Mouse (Mus musculus) hindbrain, embryonic 13.5 days (tissue): ENCODE measurements around the gene Foxn4. TPM values are rescaled to one million over a fixed set of nuclear protein-coding genes. Genes with fewer than 3 reads are reported as not detected.
A peak's percentile ranks its signal among the peaks of the same experiment; 100 is the strongest.

Experiments used
- ATAC-seq: fragments of 200-750 bp; cut with Nextera tagmentation; 2 replicates; pipeline ENCODE4 v1.8.0; 2017; ENCODE audit warnings: moderate TSS enrichment; ENCODE audit not compliant: low FRiP score
- H3K27ac ChIP-seq: fragments of 300-500 bp; sonication (generic); 2 replicates; pipeline ENCODE4 v1.5.1; 2015; ENCODE audit warnings: inconsistent platforms, mild to moderate bottlenecking, moderate library complexity
- H3K27me3 ChIP-seq: fragments of 300-500 bp; sonication (generic); 2 replicates; pipeline ENCODE4 v1.6.1; 2015; ENCODE audit warnings: mild to moderate bottlenecking, inconsistent platforms
- H3K36me3 ChIP-seq: fragments of 300-500 bp; sonication (generic); 2 replicates; pipeline ENCODE4 v1.6.1; 2015; ENCODE audit warnings: mild to moderate bottlenecking, inconsistent platforms
- H3K4me1 ChIP-seq: fragments of 300-500 bp; sonication (generic); replicated peaks from 2 replicates; pipeline ENCODE4 v1.6.1; 2015; ENCODE audit warnings: inconsistent platforms
- H3K4me2 ChIP-seq: fragments of 300-500 bp; sonication (generic); 2 replicates; pipeline ENCODE4 v1.6.1; 2015; ENCODE audit warnings: inconsistent platforms, mild to moderate bottlenecking, moderate library complexity
- H3K4me3 ChIP-seq: fragments of 300-500 bp; sonication (generic); 2 replicates; pipeline ENCODE4 v1.5.1; 2015; ENCODE audit warnings: mild to moderate bottlenecking, inconsistent platforms
- H3K9ac ChIP-seq: fragments of 300-500 bp; sonication (generic); 2 replicates; pipeline ENCODE4 v1.6.1; 2015; ENCODE audit warnings: mild to moderate bottlenecking, inconsistent platforms
- H3K9me3 ChIP-seq: fragments of 300-500 bp; sonication (generic); 2 replicates; pipeline ENCODE4 v1.6.1; 2016; ENCODE audit warnings: inconsistent platforms
- WGBS: fragments of 180-500 bp; shearing (Covaris S2); methylation state at CpG from one replicate; pipeline ENCODE4 v1.1.7; 2015; 5-methylcytosine and 5-hydroxymethylcytosine counted together
- polyA plus RNA-seq: library from polyadenylated mRNA; unstranded; fragments of >200 nt; fragmentation: Nextera tagmentation; extraction: Ambion mirVana; gene quantifications from 2 replicates; pipeline ENCODE4 v1.2.1, GENCODE M21; 2015

Foxn4 gene
- polyA plus RNA-seq = 1.0 and 2.9 TPM in 2 replicates

DNA sequence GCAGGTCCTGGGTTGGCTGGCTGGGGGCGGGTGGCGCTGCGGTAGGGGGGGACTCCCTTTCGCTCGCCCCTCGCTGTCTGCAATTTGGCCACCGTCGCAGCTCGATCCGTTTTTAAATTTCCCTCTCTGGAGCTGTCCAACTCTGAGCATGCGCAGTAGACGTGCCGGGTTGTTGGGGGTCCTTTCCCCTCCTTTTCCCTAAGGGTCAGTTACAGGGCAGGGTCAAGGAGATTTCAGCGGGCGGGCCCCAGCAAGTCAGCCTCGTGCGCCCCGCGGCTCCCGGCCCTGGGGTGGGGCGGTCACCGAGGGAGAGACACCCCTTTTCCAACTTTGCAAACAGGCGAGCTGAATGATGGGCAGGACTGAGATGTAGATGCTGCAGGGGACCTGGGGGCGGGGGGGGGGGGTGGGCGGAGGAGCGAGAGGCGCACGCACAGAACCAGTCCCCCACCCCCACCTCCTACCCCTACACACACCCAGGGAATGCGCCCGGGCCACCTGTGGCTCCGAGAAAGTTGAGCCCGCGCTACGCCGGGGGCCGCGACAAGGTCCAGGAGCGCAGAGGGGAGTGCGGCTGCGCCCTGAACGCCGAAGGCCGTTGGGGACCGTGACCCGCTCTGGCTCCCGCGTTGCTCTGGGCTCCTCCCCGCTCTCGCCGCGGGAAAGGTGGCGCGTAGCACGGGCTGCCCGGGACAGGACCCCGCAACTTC lies at the start of gene Foxn4:
Gene Foxn4 (minus strand): TSS at position 115 of the 710 bp plus-strand sequence.
- H3K9me3 ChIP-seq = no peaks in the 10 kb centered on the region
- 1% methylated on average over 40 of the region's 56 CpGs for WGBS
- ATAC-seq = 0 out of 2 replicates have a peak, but pooled peaks have one; percentile 36
- no peaks in the 10 kb centered on the region for H3K36me3 ChIP-seq
- no peak within 1 kb of the TSS for H3K27ac ChIP-seq
- H3K27me3 ChIP-seq = peaks cover 99% of the 10 kb centered on the region
- H3K4me3 ChIP-seq = peak within 1 kb of the TSS; percentile 38
- H3K4me1 ChIP-seq = peaks cover 47% of the 10 kb centered on the region
- H3K9ac ChIP-seq = peak within 1 kb of the TSS; percentile 29; the same call in 1 of the 2 replicates
- H3K4me2 ChIP-seq = peak within 1 kb of the TSS; percentile 64

- Histone ChIP-seq H3K4me1 (peaks cover 8% of the 10 kb centered on the region; the same call in 1 of the 2 replicates), H3K9me3 (no peaks in the 10 kb centered on the region), H3K27ac (no peak overlapping the region), H3K36me3 (no peaks in the 10 kb centered on the region), H3K4me3 (no peak overlapping the region), H3K4me2 (no peak overlapping the region), H3K9ac (no peak overlapping the region), H3K27me3 (peaks cover 18% of the 10 kb centered on the region; the same call in 1 of the 2 replicates)
- ATAC-seq = no peak
- WGBS = 58% methylated on average over 25 of the region's 25 CpGs
These were observed 49.6 kb upstream of the Foxn4 start for GRCm38 (mm10) chr5:114323105-114323790.

DNA sequence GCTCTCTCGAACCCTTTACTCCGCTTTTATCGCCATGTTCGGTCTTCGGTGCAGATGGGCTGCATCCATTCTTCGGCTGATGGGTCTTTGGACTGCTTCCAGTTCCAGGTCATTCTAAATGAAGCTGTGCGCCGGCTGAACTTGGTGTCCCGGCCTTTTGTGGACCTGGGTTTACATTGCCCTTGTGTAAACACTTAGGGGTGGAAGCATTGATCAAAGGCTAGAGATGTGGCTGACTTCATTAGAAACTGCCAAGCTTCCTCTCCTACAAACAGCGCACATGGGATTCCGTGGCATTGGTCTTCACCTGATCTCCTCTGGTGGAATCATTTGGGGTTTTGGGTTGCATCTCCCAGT lies 36.1 kb upstream of the Foxn4 start:
- Histone ChIP-seq H3K27me3 (peaks cover 69% of the 10 kb centered on the region), H3K27ac (no peak overlapping the region), H3K36me3 (no peaks in the 10 kb centered on the region), H3K9me3 (no peaks in the 10 kb centered on the region), H3K4me3 (no peak overlapping the region), H3K9ac (no peak overlapping the region), H3K4me2 (peak overlapping the region; percentile 13; the same call in 1 of the 2 replicates), H3K4me1 (peaks cover 5% of the 10 kb centered on the region; the same call in 1 of the 2 replicates)
- 51% methylated on average over 11 of the region's 11 CpGs for WGBS
- ATAC-seq = no peak

DNA sequence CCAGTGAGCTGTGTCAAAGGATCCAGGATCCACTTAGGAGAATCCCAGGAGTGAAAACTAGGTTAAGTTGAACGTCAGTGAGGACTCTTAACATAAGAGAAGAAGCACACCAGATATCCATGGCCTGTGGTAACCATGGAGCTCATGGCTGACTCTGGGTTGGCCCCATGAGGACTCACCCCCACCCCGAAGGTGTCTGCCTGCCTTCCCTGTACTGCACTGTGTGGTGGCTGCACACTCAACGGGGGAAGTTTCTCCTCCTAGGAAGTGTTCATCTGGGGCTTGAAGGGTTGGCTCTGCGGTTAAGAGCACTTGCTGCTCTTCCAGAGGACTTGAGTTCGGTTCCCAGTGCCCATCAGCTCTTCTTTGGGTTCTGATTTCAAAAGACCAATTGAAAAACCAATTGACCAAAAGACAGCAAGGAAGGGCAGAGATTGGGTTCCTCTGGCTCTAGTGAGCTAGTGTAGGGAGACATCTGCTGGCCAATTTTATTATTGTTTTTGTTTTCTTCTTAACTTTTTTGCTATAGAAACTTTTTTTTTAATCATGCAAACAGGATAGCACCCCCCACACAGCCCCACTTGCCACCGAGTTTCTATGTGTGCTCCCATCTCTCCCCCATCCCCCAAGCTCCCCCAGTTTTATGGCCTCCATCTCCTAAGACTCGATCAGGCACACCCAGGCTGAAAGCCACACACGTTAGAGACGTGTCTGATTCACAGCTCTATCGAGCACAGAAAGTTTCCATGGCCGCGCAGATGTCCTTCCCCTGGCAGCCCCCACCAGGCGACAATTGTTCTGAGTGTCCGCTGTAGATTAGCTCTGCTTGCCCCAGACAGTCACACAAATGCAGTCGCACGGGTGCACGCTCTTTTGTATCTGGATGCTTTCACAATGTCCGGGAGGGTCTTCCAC lies 35.4 kb upstream of the Foxn4 start:
- Histone ChIP-seq H3K4me1 (0 out of 2 replicates have a peak, but pooled peaks cover 5% of the 10 kb centered on the region), H3K27ac (no peak overlapping the region), H3K9ac (no peak overlapping the region), H3K9me3 (no peaks in the 10 kb centered on the region), H3K4me2 (peak overlapping the region; percentile 13; the same call in 1 of the 2 replicates), H3K36me3 (no peaks in the 10 kb centered on the region), H3K27me3 (peaks cover 76% of the 10 kb centered on the region), H3K4me3 (no peak overlapping the region)
- whole genome bisulfite sequencing = 42% methylated on average over 18 of the region's 18 CpGs
- ATAC-seq = no peak; the same call in 1 of the 2 replicates

DNA sequence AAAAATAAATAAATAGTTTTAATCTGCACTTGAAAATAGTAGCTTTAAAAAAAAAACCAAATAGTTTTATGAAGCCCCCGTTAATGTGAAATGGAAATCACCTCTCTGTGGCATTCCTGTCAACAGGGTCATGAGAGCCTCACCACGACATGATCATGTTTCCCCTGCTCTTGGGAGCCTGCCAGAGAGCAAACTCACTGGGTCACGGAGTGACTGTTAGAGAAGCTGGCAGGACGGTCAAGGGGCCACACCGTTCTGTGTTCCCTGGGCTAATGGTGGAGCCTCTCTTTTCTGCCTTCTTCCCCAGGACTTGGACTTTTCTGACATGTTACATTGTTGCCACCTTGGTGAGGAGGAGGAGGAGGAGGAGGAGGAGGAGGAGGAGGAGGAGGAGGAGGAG lies 32.9 kb upstream of the Foxn4 start:
- Histone ChIP-seq H3K4me2 (no peak overlapping the region), H3K4me3 (no peak overlapping the region), H3K9me3 (no peaks in the 10 kb centered on the region), H3K4me1 (0 out of 2 replicates have a peak, but pooled peaks cover 5% of the 10 kb centered on the region), H3K36me3 (no peaks in the 10 kb centered on the region), H3K27ac (no peak overlapping the region), H3K27me3 (peaks cover 88% of the 10 kb centered on the region), H3K9ac (no peak overlapping the region)
- no peak for ATAC-seq
- WGBS = 69% methylated on average over 5 of the region's 5 CpGs

DNA sequence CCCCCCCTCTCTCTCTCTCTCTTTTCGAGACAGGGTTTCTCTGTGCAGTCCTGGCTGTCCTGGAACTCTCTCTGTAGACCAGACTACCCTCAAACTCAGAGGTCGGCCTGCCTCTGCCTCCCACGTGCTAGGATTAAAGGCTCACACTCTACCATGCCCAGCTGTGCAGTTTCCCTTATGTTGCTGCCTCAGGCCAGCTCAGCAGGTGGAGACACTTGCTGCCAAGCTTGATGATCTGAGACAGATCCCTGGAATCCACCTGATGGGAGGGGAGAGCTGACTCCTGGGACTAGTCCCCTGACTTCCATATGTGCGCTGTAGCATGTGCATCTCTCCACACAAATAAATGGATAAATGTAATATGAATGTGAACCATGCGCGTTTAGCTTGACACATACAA lies 29.6 kb upstream of the Foxn4 start:
- H3K27me3 ChIP-seq = peaks cover 76% of the 10 kb centered on the region
- no peak overlapping the region for H3K27ac ChIP-seq
- no peak overlapping the region for H3K4me2 ChIP-seq
- 75% methylated on average over 6 of the region's 6 CpGs for WGBS
- no peak for ATAC-seq
- no peaks in the 10 kb centered on the region for H3K36me3 ChIP-seq
- no peaks in the 10 kb centered on the region for H3K9me3 ChIP-seq
- H3K4me1 ChIP-seq = peaks cover 21% of the 10 kb centered on the region
- H3K9ac ChIP-seq = no peak overlapping the region
- no peak overlapping the region for H3K4me3 ChIP-seq

DNA sequence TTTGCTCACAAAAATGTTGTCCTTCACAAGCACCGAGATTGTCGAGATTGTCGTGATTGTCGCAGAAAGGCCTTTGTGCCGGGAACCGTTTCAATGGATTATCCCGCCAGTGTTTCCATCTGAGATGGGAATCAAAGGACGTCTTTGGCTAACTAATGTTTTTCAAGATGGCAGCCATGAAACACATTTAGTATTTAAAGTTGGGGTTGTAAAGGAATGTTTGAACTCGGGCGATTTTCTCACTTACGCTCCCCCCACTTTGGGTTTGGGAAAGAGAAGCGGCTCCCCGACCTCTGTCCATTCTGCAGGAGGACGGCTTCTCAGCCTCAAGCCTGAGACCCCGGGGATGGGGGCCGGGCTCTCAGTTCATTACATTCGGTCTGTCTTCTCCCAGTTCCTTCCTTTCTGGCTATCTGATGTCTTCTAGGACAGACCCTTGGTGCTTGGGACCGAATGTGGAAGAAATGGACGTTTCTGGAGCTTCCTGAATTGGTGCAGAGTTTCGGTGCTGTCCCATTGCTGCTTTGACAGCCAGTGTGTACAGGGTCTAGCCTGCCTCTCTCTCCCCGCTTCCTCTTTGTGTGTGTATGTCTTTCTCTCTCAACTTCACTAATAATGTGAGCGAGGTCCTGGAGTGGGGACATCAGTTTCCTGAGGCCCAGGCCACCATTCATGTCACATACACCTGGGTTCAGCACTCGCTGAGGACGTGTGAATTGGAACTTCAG lies 26.4 kb upstream of the Foxn4 start:
- H3K4me1 ChIP-seq = peaks cover 40% of the 10 kb centered on the region
- H3K4me2 ChIP-seq = no peak overlapping the region
- WGBS = 43% methylated on average over 24 of the region's 24 CpGs

DNA sequence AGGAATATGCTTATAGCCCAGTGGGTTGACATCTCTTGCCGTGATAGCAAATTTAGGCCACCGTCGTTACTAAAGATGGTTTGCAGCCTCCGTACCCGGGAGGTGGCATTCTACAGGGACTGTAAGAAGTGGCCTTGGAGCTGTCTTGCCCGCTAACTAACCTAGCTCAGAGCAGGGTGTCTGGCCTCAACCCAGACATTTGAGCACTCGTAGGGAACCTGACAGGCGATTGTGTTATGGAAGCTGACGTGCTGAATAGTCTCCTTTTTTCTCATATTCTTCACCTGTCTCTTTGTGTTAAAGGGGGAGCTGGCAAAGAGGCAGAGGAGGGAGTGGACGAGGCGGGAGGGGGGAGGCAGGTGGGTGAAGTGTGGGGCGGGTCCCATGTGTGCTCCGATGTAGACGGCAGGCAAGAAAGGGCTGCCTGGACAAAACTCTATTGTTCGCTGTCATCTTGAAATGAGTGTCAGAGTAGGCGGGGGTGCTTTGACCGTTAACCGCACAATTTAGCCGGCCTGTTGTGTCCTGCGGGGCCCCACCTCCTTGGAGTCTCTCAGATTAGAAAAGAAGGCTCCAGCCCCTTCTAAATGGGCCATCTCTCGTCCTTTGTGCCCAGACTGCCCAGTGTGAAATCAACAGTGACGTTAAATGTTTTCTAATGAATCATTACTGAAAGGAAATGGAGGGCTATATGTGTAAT lies 25.7 kb upstream of the Foxn4 start:
- H3K27ac ChIP-seq = peak overlapping the region; percentile 64
- WGBS = 19% methylated on average over 22 of the region's 22 CpGs

More for the DNA sequence above, 26.4 kb upstream of the Foxn4 start:
- Histone ChIP-seq H3K36me3 (no peaks in the 10 kb centered on the region), H3K27me3 (peaks cover 77% of the 10 kb centered on the region), H3K4me3 (no peak overlapping the region), H3K9me3 (no peaks in the 10 kb centered on the region), H3K27ac (no peak overlapping the region), H3K9ac (no peak overlapping the region)
- no peak for ATAC-seq

GRCm38 (mm10) chr5:114298212-114298894 lies 24.7 kb upstream of the Foxn4 start:
- Histone ChIP-seq H3K36me3 (no peaks in the 10 kb centered on the region), H3K4me2 (no peak overlapping the region), H3K4me3 (no peak overlapping the region), H3K4me1 (peaks cover 43% of the 10 kb centered on the region), H3K9me3 (no peaks in the 10 kb centered on the region), H3K9ac (no peak overlapping the region), H3K27ac (peak overlapping the region; percentile 64), H3K27me3 (peaks cover 75% of the 10 kb centered on the region)
- WGBS = 49% methylated on average over 18 of the region's 18 CpGs
- 0 out of 2 replicates have a peak, but pooled peaks have one; percentile 49 for ATAC-seq

More for the DNA sequence above, 25.7 kb upstream of the Foxn4 start:
- Histone ChIP-seq H3K36me3 (no peaks in the 10 kb centered on the region), H3K4me3 (no peak overlapping the region), H3K27me3 (peaks cover 76% of the 10 kb centered on the region), H3K9ac (peak overlapping the region; percentile 24; the same call in 1 of the 2 replicates), H3K4me1 (peaks cover 40% of the 10 kb centered on the region), H3K4me2 (no peak overlapping the region), H3K9me3 (no peaks in the 10 kb centered on the region)
- no peak for ATAC-seq

DNA sequence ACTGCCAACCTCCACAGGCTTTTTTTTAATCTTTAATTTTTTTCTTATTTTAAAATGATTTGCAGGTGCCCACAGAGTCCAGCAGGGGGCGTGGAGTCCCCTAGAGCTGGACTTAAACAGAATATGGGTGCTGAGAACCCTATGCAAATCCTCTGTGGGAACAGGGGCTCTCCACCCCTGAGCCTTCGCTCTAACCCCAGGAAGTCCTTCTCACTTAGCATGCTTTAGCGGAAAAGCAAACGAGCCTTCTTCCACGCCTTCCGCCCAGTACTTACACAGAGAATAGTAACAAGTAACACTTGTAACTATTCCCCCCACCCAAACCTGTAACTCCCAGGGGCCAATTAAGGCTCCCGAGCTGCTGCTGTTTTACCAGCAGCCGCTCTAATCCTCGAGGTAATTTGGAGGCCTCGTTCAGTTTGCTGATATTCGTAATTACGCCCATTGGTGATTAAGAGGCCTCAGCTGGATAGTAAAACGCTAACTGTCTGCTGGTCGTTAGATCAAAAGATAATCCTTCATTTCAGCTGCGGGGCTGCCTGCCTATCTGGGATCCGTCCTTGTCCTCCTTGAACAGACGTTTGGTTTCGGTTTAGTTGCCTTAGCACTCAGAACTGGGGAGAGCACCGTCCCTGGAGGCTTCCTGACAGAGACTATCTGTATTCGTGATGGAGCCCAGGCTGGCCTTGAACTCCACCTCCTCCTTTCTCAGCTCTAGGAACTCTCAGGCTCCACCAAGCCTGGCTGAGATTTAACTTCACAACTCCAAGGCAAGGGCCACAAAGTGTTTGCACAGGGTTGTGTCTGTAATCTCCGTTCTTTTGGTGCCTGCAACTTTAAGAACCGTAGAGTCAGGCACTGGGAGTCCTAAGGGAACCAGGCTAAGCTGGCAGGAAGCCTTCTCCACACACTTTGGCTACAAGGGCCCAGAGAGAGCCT lies 23.4 kb upstream of the Foxn4 start:
- 0 out of 2 replicates have a peak overlapping the region, but pooled peaks have one; percentile 30 for H3K27ac ChIP-seq
- ATAC-seq = no peak
- no peaks in the 10 kb centered on the region for H3K9me3 ChIP-seq
- 29% methylated on average over 22 of the region's 22 CpGs for WGBS
- no peak overlapping the region for H3K4me3 ChIP-seq
- H3K4me1 ChIP-seq = peaks cover 46% of the 10 kb centered on the region
- no peak overlapping the region for H3K4me2 ChIP-seq
- no peaks in the 10 kb centered on the region for H3K36me3 ChIP-seq
- H3K9ac ChIP-seq = no peak overlapping the region
- H3K27me3 ChIP-seq = peaks cover 78% of the 10 kb centered on the region
